Mouse (Mus musculus) midbrain, embryonic 15.5 days (tissue): ENCODE measurements around the gene Prok2. TPM values are rescaled to one million over a fixed set of nuclear protein-coding genes. Genes with fewer than 3 reads are reported as not detected.

ENCODE experiments used
- ATAC-seq: fragments of 200-750 bp; cut with Nextera tagmentation; replicated peaks from 2 replicates; pipeline ENCODE4 v1.8.0; 2017; ENCODE audit warnings: moderate TSS enrichment
- H3K27ac ChIP-seq: fragments of 300-500 bp; sonication (generic); 2 replicates; pipeline ENCODE4 v1.5.1; 2015; ENCODE audit warnings: mild to moderate bottlenecking, inconsistent platforms
- H3K27me3 ChIP-seq: fragments of 300-500 bp; sonication (generic); replicated peaks from 2 replicates; pipeline ENCODE4 v1.6.1; 2015; ENCODE audit warnings: inconsistent platforms
- H3K36me3 ChIP-seq: fragments of 300-500 bp; sonication (generic); replicated peaks from 2 replicates; pipeline ENCODE4 v1.6.1; 2015; ENCODE audit warnings: inconsistent platforms
- H3K4me1 ChIP-seq: fragments of 300-500 bp; sonication (generic); 2 replicates; pipeline ENCODE4 v1.6.1; 2015; ENCODE audit warnings: inconsistent platforms
- H3K4me2 ChIP-seq: fragments of 300-500 bp; sonication (generic); 2 replicates; pipeline ENCODE4 v1.6.1; 2015; ENCODE audit warnings: inconsistent platforms, mild to moderate bottlenecking, moderate library complexity
- H3K4me3 ChIP-seq: fragments of 300-500 bp; sonication (generic); 2 replicates; pipeline ENCODE4 v1.5.1; 2015; ENCODE audit warnings: mild to moderate bottlenecking, inconsistent platforms
- H3K9ac ChIP-seq: fragments of 300-500 bp; sonication (generic); 2 replicates; pipeline ENCODE4 v1.6.1; 2015; ENCODE audit warnings: mild to moderate bottlenecking, inconsistent platforms
- H3K9me3 ChIP-seq: fragments of 300-500 bp; sonication (generic); 2 replicates; pipeline ENCODE4 v1.6.1; 2016; ENCODE audit warnings: inconsistent platforms
- WGBS: fragments of 180-500 bp; shearing (Covaris S2); methylation state at CpG from one replicate; pipeline ENCODE4 v1.1.7; 2015; ENCODE audit warnings: mixed read lengths; 5-methylcytosine and 5-hydroxymethylcytosine counted together
- polyA plus RNA-seq: library from polyadenylated mRNA; unstranded; fragments of >200 nt; fragmentation: Nextera tagmentation; extraction: Ambion mirVana; gene quantifications from 2 replicates; pipeline ENCODE4 v1.2.1, GENCODE M21; 2015

Gene Prok2
- polyA plus RNA-seq, 1 experiment from 2014 or later, result 0.71 TPM

DNA sequence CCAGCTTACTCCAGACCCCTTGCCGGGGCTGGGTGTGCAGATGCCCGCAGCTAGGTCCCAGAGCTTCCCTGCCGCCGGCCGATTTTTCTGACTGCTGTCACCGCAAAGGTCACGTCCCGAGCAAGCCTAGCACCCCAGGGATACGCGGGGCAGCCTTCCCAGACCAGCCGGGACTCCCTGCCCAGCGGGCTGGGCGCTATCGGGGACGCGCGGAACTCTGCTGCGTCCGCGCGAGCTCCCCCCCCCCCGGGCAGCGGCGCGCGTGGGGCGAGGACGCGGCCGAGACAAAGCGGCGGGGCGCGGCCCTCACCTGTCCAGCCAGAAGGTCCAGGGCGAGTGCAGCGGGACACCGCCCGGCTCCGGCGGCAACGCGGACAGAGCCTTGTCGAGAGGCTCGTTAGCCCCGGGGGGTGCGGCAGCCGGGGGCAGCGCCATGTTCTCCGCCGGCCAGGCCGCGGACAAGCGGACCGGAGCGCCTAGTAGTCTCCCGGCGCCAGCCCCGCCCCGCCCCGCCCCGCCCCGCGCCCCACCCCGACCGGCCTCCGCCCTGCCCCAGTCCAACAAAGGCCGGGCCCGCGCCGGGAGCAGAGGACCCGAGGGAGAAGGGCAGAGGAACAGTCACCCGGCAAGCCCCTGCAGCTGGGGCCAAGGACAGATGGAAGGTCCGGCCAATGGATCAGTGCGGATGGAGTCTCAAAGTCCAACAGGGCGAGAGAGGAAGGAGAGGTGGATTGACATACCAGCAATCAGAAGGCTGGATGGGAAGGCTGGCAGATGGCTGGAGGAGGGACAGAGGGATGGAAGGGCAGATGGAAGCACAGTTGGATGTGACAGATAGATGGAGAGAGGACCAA, 59.6 kb downstream of the Prok2 start, which contains the start of the genes Eif4e3 and Gm20696:
Eif4e3 (minus strand) TSS at position 454 of the 854 bp plus-strand sequence.
Gm20696 (minus strand) TSS at position 480 of the 854 bp plus-strand sequence.
- H3K27ac ChIP-seq, result peak within 1 kb of the TSS; percentile 70
- H3K27me3 ChIP-seq, result no peaks in the 10 kb centered on the region; the same call in 1 of the 2 replicates
- H3K9ac ChIP-seq, result peak within 1 kb of the TSS; percentile 70
- ATAC-seq, result peak; percentile 32
- under 1% methylated on average over 72 of the region's 75 CpGs for WGBS
- peak within 1 kb of the TSS; percentile 67 for H3K4me3 ChIP-seq
- H3K4me1 ChIP-seq, result peaks cover 57% of the 10 kb centered on the region
- no peaks in the 10 kb centered on the region for H3K9me3 ChIP-seq
- peak within 1 kb of the TSS; percentile 80 for H3K4me2 ChIP-seq
- H3K36me3 ChIP-seq, result no peaks in the 10 kb centered on the region

DNA sequence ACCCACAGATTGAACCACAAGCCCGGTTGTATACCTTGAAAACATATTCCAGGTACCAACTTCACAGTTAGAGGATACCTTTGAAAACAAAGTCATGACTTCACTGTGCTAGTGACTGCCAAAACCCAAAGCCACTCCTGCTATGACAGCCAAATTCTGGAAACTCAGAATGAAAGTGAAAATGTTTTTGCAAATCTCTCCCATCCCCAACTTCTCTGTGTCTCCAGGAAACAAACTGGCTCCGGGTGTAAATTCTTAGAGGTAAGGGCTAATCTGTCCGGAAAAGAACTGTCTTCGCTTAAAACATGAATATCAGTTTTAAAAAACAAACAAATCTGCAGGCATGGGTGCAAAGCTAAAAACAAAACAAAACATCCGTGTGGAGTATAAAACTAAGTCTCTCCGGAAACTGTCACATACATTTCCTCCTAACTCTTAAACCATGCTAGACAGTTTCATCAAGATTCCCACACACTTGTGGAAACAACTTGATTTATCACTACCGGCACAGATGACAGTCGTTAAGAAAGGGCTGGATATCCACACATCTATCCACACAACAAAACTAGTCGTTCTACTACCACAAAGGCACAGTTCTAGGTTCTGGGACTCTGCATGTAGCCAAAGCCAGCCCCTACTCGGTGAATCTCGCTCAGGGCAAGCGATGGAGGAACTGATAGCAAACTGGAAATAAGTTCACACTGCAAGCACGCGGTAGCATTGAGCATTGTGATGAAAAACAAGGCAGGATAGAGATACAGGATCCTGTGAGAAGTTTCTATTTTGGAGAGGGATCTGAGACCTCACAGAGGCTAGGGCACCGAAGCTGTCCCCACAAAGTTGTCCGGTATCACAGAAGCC, 60.5 kb downstream of the Prok2 start:
- Histone ChIP-seq H3K9ac (peak overlapping the region; percentile 70), H3K27ac (peak overlapping the region; percentile 70; the same call in 1 of the 2 replicates), H3K4me1 (peaks cover 57% of the 10 kb centered on the region), H3K9me3 (no peaks in the 10 kb centered on the region), H3K27me3 (no peaks in the 10 kb centered on the region; the same call in 1 of the 2 replicates), H3K36me3 (no peaks in the 10 kb centered on the region), H3K4me3 (peak overlapping the region; percentile 67), H3K4me2 (peak overlapping the region; percentile 80)
- 33% methylated on average over 16 of the region's 16 CpGs for WGBS
- no peak for ATAC-seq

GRCm38 (mm10) chr6:99663232-99663631, 63.0 kb downstream of the Prok2 start:
- ATAC-seq, result no peak

More at GRCm38 (mm10) chr6:99663232-99663631, 63.0 kb downstream of the Prok2 start:
- Histone ChIP-seq H3K4me1 (peaks cover 44% of the 10 kb centered on the region), H3K4me3 (no peak overlapping the region), H3K9me3 (no peaks in the 10 kb centered on the region), H3K9ac (no peak overlapping the region), H3K4me2 (no peak overlapping the region), H3K36me3 (no peaks in the 10 kb centered on the region), H3K27me3 (no peaks in the 10 kb centered on the region; the same call in 1 of the 2 replicates), H3K27ac (no peak overlapping the region)
- 81% methylated on average over 8 of the region's 8 CpGs for WGBS

Other genes starting within 250 kb of the Prok2 start
- 84.1 and 85.2 TPM in 2 replicates for gene Foxp1, start 203.7 kb downstream of the Prok2 start, polyA plus RNA-seq
- 8.6 TPM in 2 replicates for gene Eif4e3, start 59.6 kb downstream of the Prok2 start, polyA plus RNA-seq
- gene Gm20696, start 59.6 kb downstream of the Prok2 start, polyA plus RNA-seq, result 2.9 and 4.7 TPM in 2 replicates
- gene Gpr27, start 33.7 kb downstream of the Prok2 start, polyA plus RNA-seq, result 21.4 and 24.6 TPM in 2 replicates